Mouse (Mus musculus) heart, embryonic 12.5 days (tissue): ENCODE measurements around the gene Cacna1c. TPM values are rescaled to one million over a fixed set of nuclear protein-coding genes. Genes with fewer than 3 reads are reported as not detected.
A peak's percentile ranks its signal among the peaks of the same experiment; 100 is the strongest.

Source experiments
- ATAC-seq: fragments of 200-750 bp; cut with Nextera tagmentation; 2 replicates; pipeline ENCODE4 v1.8.0; 2017; ENCODE audit warnings: moderate TSS enrichment, moderate library complexity; ENCODE audit not compliant: insufficient number of reproducible peaks, low FRiP score
- H3K27ac ChIP-seq: fragments of 300-500 bp; sonication (generic); 2 replicates; pipeline ENCODE4 v1.5.1; 2016; ENCODE audit warnings: mild to moderate bottlenecking, moderate library complexity; ENCODE audit not compliant: poor library complexity, severe bottlenecking
- H3K27me3 ChIP-seq: fragments of 300-500 bp; sonication (generic); replicated peaks from 2 replicates; pipeline ENCODE4 v1.6.1; 2016; ENCODE audit warnings: mild to moderate bottlenecking, moderate library complexity
- H3K36me3 ChIP-seq: fragments of 300-500 bp; sonication (generic); 2 replicates; pipeline ENCODE4 v1.6.1; 2016; ENCODE audit warnings: mild to moderate bottlenecking, moderate library complexity
- H3K4me1 ChIP-seq: fragments of 300-500 bp; sonication (generic); replicated peaks from 2 replicates; pipeline ENCODE4 v1.6.1; 2016; ENCODE audit warnings: mild to moderate bottlenecking
- H3K4me2 ChIP-seq: fragments of 300-500 bp; sonication (generic); 2 replicates; pipeline ENCODE4 v1.6.1; 2016; ENCODE audit warnings: mild to moderate bottlenecking, moderate library complexity
- H3K4me3 ChIP-seq: fragments of 300-500 bp; sonication (generic); 2 replicates; pipeline ENCODE4 v1.5.1; 2016; ENCODE audit warnings: mild to moderate bottlenecking
- H3K9ac ChIP-seq: fragments of 300-500 bp; sonication (generic); 2 replicates; pipeline ENCODE4 v1.6.1; 2016; ENCODE audit warnings: mild to moderate bottlenecking, moderate library complexity
- H3K9me3 ChIP-seq: fragments of 300-500 bp; sonication (generic); replicated peaks from 2 replicates; pipeline ENCODE4 v1.6.1; 2016; ENCODE audit warnings: mild to moderate bottlenecking, moderate library complexity
- WGBS: fragments of 180-500 bp; shearing (Covaris S2); methylation state at CpG from one replicate; pipeline ENCODE4 v1.1.7; 2016; 5-methylcytosine and 5-hydroxymethylcytosine counted together
- polyA plus RNA-seq: library from polyadenylated mRNA; unstranded; fragments of >200 nt; fragmentation: Nextera tagmentation; extraction: Ambion mirVana; gene quantifications from 2 replicates; pipeline ENCODE4 v1.2.1, GENCODE M21; 2016

The Cacna1c gene
- polyA plus RNA-seq, 1 experiment from 2014 or later: 58.1 TPM

DNA sequence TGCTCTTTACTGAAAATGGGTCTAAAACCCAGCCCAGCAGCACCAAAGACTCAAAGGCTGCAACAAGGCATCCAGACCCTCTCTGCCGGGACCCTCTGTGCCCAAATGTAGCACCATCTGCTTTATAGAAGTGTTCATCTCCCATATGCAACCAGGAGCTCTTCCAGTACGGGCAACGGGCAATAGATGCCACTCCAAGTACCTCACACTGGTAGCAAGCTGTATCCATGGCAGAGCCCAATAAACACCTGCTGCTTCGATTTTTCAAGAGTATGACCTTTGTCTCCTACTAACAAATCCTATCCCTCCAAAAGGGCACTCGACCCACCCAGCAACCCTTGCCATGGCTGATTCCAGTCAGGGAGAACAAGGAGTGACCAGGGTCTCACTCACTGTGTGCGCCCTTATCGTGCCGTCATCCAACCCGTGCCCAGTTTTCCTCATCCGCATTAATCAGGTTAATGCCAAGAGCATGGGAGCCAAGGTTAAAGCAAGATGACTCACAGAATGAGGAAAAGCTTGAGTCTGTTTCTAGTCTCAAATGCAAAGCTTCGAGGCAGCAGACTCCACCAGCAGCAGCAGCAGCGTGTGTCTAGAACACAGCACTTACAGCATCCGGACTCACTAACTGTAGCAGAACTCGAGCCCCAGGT lies 122.7 kb downstream of the Cacna1c start:
- no peaks in the 10 kb centered on the region for H3K36me3 ChIP-seq
- WGBS: 85% methylated on average over 14 of the region's 14 CpGs
- peak overlapping the region; percentile 30; the same call in 1 of the 2 replicates for H3K27ac ChIP-seq
- ATAC-seq: no peak
- no peak overlapping the region for H3K4me3 ChIP-seq
- no peaks in the 10 kb centered on the region for H3K9me3 ChIP-seq
- peak overlapping the region; percentile 9; the same call in 1 of the 2 replicates for H3K4me2 ChIP-seq
- H3K4me1 ChIP-seq: peaks cover 94% of the 10 kb centered on the region
- H3K27me3 ChIP-seq: no peaks in the 10 kb centered on the region
- H3K9ac ChIP-seq: no peak overlapping the region

DNA sequence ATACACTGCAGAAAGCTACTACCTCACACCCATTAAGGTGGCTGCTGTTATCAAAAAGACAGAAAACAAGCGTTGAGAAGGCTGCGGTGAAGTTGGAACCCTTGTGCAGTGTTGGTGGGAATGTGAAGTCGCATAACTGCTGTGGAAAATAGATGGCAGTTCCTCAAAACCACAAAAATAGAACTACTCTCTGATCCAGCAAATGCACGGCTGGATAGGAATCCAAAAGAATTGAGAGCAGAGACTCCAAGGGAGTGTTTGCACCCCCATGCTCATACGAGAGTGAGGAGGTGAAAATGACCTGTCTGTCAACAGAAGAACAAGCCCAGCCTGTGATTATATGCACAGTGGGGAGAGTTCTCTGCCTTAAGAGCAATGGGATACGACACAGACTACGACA lies 123.4 kb downstream of the Cacna1c start:
- peak overlapping the region; percentile 9; the same call in 1 of the 2 replicates for H3K4me2 ChIP-seq
- no peaks in the 10 kb centered on the region for H3K27me3 ChIP-seq
- WGBS: 32% methylated on average over 7 of the region's 7 CpGs
- no peak for ATAC-seq
- peak overlapping the region; percentile 30 for H3K27ac ChIP-seq
- H3K4me3 ChIP-seq: no peak overlapping the region
- no peaks in the 10 kb centered on the region for H3K36me3 ChIP-seq
- H3K4me1 ChIP-seq: peaks cover 89% of the 10 kb centered on the region
- no peak overlapping the region for H3K9ac ChIP-seq
- H3K9me3 ChIP-seq: no peaks in the 10 kb centered on the region

DNA sequence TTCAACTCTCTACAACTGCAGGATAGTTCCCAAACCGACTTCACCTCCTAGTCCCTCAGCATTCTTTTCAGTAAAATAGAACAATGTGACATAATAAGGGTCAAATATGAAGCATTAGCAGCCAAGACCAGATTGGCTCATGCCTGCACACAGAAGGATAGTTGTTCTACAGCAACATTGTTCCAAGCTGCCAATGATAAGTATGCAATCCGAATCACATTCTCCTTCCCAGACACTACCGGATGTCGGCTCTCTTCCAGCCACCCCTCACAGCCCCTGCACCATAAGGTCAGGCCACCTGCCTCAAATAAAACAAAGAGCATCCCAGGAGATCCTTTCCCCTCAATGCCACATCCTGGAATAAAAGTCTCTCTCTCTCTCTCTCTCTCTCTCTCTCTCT lies 125.4 kb downstream of the Cacna1c start:
- no peaks in the 10 kb centered on the region for H3K27me3 ChIP-seq
- H3K27ac ChIP-seq: no peak overlapping the region
- WGBS: 51% methylated on average over 4 of the region's 4 CpGs
- no peaks in the 10 kb centered on the region for H3K9me3 ChIP-seq
- peaks cover 91% of the 10 kb centered on the region for H3K4me1 ChIP-seq
- H3K4me2 ChIP-seq: 0 out of 2 replicates have a peak overlapping the region, but pooled peaks have one; percentile 12
- H3K36me3 ChIP-seq: no peaks in the 10 kb centered on the region
- ATAC-seq: no peak
- no peak overlapping the region for H3K4me3 ChIP-seq
- H3K9ac ChIP-seq: no peak overlapping the region

DNA sequence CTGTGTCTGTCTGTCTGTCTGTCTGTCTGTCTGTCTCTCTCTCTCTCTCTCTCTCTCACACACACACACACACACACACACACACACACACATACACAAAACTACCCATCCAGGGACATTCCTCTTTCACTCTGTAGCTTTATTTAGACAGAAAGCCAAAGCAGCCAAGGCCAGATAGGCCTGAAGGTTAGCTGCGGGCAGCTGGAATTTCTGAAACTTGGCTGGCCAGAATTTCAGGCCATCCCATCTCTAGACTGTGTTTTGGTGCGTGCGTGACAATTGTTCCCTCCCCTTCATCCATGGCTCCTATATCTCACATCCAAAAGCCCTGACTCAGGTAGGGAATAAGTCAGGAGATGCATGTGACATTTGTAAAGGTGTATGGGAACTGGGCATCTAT lies 125.9 kb downstream of the Cacna1c start:
- 0 out of 2 replicates have a peak overlapping the region, but pooled peaks have one; percentile 31 for H3K27ac ChIP-seq
- no peak for ATAC-seq
- 0 out of 2 replicates have a peak overlapping the region, but pooled peaks have one; percentile 12 for H3K4me2 ChIP-seq
- no peaks in the 10 kb centered on the region for H3K27me3 ChIP-seq
- H3K9ac ChIP-seq: no peak overlapping the region
- WGBS: 52% methylated on average over 3 of the region's 3 CpGs
- no peak overlapping the region for H3K4me3 ChIP-seq
- no peaks in the 10 kb centered on the region for H3K36me3 ChIP-seq
- H3K9me3 ChIP-seq: no peaks in the 10 kb centered on the region
- H3K4me1 ChIP-seq: peaks cover 92% of the 10 kb centered on the region

DNA sequence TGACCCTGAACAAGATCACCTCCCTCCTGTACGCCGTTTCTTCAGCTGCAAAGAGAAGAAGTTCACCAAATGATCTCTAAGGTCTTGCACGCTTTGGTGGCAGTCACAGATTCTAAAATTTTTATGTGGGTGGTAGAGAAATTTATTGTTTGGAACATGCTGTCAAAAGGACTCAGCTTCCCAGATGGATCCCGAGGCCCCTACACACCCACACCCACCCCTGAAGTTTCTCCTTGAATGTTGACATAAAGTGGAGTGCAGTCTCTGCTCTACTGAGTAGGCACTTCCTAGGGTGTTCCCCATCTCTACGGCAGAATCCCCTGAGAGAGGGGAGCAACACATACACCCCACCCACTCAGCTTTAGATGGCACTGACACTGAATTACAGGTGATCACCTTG lies 127.1 kb downstream of the Cacna1c start:
- WGBS: 79% methylated on average over 5 of the region's 5 CpGs
- H3K36me3 ChIP-seq: no peaks in the 10 kb centered on the region
- ATAC-seq: no peak
- no peak overlapping the region for H3K4me2 ChIP-seq
- no peak overlapping the region for H3K27ac ChIP-seq
- no peak overlapping the region for H3K4me3 ChIP-seq
- H3K9ac ChIP-seq: no peak overlapping the region
- no peaks in the 10 kb centered on the region for H3K9me3 ChIP-seq
- peaks cover 92% of the 10 kb centered on the region for H3K4me1 ChIP-seq
- H3K27me3 ChIP-seq: no peaks in the 10 kb centered on the region

DNA sequence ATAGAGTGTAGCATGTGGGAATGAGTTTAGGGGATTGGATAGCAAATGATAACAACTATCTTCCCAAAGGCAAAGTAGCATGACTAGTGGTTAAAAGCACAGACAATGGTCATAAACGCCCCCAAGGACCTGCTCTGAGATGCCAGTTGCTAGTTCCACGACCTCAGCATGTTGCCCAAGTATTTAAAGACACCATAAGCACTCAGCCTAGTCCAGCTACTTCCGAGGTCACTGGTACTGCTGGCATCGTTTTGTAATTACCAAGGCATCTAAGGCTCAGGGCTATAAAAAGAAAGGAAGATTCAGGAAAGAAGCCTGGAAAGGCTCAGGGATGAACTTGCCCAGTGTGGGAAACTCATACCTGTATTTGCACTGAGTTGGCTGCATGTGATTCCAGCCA lies 127.6 kb downstream of the Cacna1c start:
- Histone ChIP-seq H3K4me3 (no peak overlapping the region), H3K4me1 (peaks cover 92% of the 10 kb centered on the region), H3K9me3 (no peaks in the 10 kb centered on the region), H3K27ac (no peak overlapping the region), H3K27me3 (no peaks in the 10 kb centered on the region), H3K36me3 (no peaks in the 10 kb centered on the region), H3K9ac (no peak overlapping the region), H3K4me2 (no peak overlapping the region)
- WGBS: 66% methylated on average over 4 of the region's 4 CpGs
- no peak for ATAC-seq

DNA sequence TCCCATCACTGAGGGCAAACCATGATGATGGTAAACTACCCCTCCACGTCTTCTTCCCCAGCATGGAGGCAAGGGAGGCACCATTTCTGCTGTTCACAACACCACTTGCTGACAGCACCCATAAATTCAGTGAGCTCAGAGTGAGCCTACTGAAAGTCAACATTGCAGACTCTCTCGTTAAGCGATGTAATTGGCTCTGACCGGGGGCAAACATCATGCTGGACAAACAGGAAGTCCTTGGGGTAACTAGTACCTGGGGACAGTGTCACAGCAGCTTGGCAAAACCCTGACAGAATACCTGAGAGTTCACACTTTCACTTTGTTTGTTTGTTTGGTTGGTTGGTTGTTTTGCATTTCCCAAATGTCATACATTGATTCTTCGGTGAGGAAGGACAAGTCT lies 131.3 kb downstream of the Cacna1c start:
- no peak overlapping the region for H3K4me3 ChIP-seq
- no peak overlapping the region for H3K27ac ChIP-seq
- peaks cover 86% of the 10 kb centered on the region for H3K4me1 ChIP-seq
- ATAC-seq: no peak
- H3K9me3 ChIP-seq: no peaks in the 10 kb centered on the region
- H3K9ac ChIP-seq: no peak overlapping the region
- WGBS: 69% methylated on average over 5 of the region's 5 CpGs
- no peak overlapping the region for H3K4me2 ChIP-seq
- no peaks in the 10 kb centered on the region for H3K27me3 ChIP-seq
- no peaks in the 10 kb centered on the region for H3K36me3 ChIP-seq

DNA sequence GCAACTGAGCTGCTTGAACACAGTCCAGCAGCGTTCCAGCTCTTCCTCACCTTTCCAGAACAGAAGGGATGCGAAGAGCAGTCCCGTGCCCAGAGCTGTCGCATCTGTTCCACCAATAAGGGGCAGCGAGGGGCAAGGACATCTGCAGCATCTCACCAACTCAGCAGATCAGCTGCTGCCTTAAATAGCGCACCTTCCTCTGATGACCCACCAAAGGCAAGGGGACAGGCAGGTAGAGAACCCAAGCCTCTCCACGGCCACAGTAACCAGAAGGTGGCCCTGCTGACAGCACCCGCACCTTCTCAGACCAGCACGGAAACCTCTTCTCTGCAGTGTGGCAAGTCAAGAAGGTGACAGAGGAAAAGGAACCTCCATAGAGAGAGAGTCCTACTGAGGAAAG lies 131.8 kb downstream of the Cacna1c start:
- WGBS: 60% methylated on average over 9 of the region's 9 CpGs
- H3K4me3 ChIP-seq: no peak overlapping the region

DNA sequence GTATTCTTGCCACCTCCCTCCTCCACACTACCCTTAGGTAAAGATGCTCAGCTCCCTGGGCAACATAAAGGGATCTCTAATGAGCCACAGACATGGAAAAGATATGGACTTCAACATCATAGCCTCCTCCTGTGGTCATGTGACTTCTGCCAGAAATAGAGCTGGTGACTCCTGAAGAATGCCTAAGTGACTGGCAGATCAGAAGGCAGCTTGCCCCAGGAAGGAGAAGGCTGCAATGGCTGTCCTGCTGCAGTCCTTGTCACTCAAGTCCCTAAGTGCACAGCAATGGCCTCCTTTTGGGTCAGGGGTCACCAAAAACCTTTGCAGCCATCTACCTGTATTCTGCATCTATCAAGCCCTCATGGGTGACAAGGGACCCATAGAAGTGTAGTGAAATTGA lies 133.5 kb downstream of the Cacna1c start:
- peaks cover 91% of the 10 kb centered on the region for H3K4me1 ChIP-seq
- 0 out of 2 replicates have a peak, but pooled peaks have one; percentile 38 for ATAC-seq

More for the DNA sequence above, 131.8 kb downstream of the Cacna1c start:
- Histone ChIP-seq H3K4me2 (no peak overlapping the region), H3K36me3 (no peaks in the 10 kb centered on the region), H3K9ac (no peak overlapping the region), H3K4me1 (peaks cover 86% of the 10 kb centered on the region), H3K9me3 (no peaks in the 10 kb centered on the region), H3K27me3 (no peaks in the 10 kb centered on the region), H3K27ac (0 out of 2 replicates have a peak overlapping the region, but pooled peaks have one; percentile 26)
- ATAC-seq: no peak

DNA sequence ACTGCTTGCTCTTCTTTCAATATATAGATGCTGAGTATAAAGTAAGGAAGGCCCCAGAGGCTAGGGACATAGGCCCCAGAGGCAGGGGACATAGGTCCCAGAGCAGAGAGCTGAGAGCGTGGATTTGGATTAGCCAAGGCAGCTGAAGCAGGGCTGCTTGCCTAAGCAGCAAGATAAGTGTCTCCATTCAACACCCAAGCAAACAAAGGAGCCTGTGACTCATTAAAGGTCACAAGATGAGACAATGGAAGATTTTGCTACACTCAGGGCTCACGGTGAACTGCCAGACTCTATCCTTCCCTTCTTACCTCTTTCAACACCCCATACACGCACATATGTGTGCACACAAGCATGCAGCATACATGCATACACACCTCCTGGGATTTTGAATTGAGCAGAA lies 137.3 kb downstream of the Cacna1c start:
- WGBS: 29% methylated on average over 3 of the region's 3 CpGs
- peak overlapping the region; percentile 64 for H3K27ac ChIP-seq

More for the DNA sequence above, 133.5 kb downstream of the Cacna1c start:
- Histone ChIP-seq H3K27ac (peak overlapping the region; percentile 41; the same call in 1 of the 2 replicates), H3K36me3 (no peaks in the 10 kb centered on the region), H3K4me2 (0 out of 2 replicates have a peak overlapping the region, but pooled peaks have one; percentile 3), H3K4me3 (no peak overlapping the region), H3K9ac (no peak overlapping the region), H3K27me3 (no peaks in the 10 kb centered on the region), H3K9me3 (no peaks in the 10 kb centered on the region)

DNA sequence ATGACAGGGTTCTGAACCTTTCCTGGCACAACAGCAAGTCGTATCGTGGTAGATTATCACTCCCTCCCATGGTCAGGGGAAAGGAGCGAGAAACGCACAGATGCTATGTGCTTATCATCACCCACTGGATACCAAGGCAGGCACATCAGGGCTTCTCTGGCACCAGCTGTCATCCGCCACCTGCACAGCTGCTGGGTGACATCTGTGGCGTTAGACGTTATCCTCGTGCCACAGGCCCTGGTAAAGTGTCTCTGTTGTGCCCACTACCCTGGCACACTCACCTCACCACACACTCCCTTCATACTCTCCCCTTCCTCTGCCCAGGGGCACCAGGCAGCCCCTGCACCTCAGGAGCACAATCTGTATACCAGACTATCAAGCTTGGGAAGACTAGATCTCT lies 137.8 kb downstream of the Cacna1c start:
- no peak for ATAC-seq
- Histone ChIP-seq H3K4me2 (no peak overlapping the region), H3K9me3 (no peaks in the 10 kb centered on the region), H3K27me3 (no peaks in the 10 kb centered on the region), H3K27ac (peak overlapping the region; percentile 64; the same call in 1 of the 2 replicates), H3K4me1 (peaks cover 85% of the 10 kb centered on the region), H3K4me3 (no peak overlapping the region), H3K9ac (no peak overlapping the region), H3K36me3 (peaks cover 22% of the 10 kb centered on the region)
- 53% methylated on average over 8 of the region's 8 CpGs for WGBS

More for the DNA sequence above, 137.3 kb downstream of the Cacna1c start:
- H3K4me3 ChIP-seq: no peak overlapping the region
- H3K4me1 ChIP-seq: peaks cover 87% of the 10 kb centered on the region
- no peak overlapping the region for H3K9ac ChIP-seq
- no peaks in the 10 kb centered on the region for H3K27me3 ChIP-seq
- peaks cover 19% of the 10 kb centered on the region for H3K36me3 ChIP-seq
- no peaks in the 10 kb centered on the region for H3K9me3 ChIP-seq
- no peak overlapping the region for H3K4me2 ChIP-seq
- no peak for ATAC-seq
